Mouse (Mus musculus) liver, embryonic 12.5 days (tissue): ENCODE results near the gene Pcsk5. TPM values are rescaled to one million over a fixed set of nuclear protein-coding genes. Genes with fewer than 3 reads are reported as not detected.

Experiments used
- ATAC-seq: fragments of 200-750 bp; cut with Nextera tagmentation; 2 replicates; pipeline ENCODE4 v1.8.0; 2017; ENCODE audit warnings: moderate number of reproducible peaks, mild to moderate bottlenecking, moderate library complexity
- H3K27ac ChIP-seq: fragments of 300-500 bp; sonication (generic); 2 replicates; pipeline ENCODE4 v1.5.1; 2016; ENCODE audit warnings: mild to moderate bottlenecking
- H3K27me3 ChIP-seq: fragments of 300-500 bp; sonication (generic); replicated peaks from 2 replicates; pipeline ENCODE4 v1.6.1; 2016; ENCODE audit warnings: mild to moderate bottlenecking, moderate library complexity
- H3K36me3 ChIP-seq: fragments of 300-500 bp; sonication (generic); 2 replicates; pipeline ENCODE4 v1.6.1; 2016; ENCODE audit warnings: mild to moderate bottlenecking, moderate library complexity
- H3K4me1 ChIP-seq: fragments of 300-500 bp; sonication (generic); 2 replicates; pipeline ENCODE4 v1.6.1; 2016
- H3K4me2 ChIP-seq: fragments of 300-500 bp; sonication (generic); 2 replicates; pipeline ENCODE4 v1.6.1; 2016; ENCODE audit warnings: mild to moderate bottlenecking, moderate library complexity
- H3K4me3 ChIP-seq: fragments of 300-500 bp; sonication (generic); 2 replicates; pipeline ENCODE4 v1.5.1; 2016; ENCODE audit warnings: mild to moderate bottlenecking, moderate library complexity
- H3K9ac ChIP-seq: fragments of 300-500 bp; sonication (generic); 2 replicates; pipeline ENCODE4 v1.6.1; 2016; ENCODE audit warnings: mild to moderate bottlenecking, moderate library complexity
- H3K9me3 ChIP-seq: fragments of 300-500 bp; sonication (generic); replicated peaks from 2 replicates; pipeline ENCODE4 v1.6.1; 2016; ENCODE audit warnings: mild to moderate bottlenecking, moderate library complexity
- WGBS: fragments of 180-500 bp; shearing (Covaris S2); methylation state at CpG from one replicate; pipeline ENCODE4 v1.1.7; 2016; ENCODE audit not compliant: insufficient replicate concordance; 5-methylcytosine and 5-hydroxymethylcytosine counted together
- polyA plus RNA-seq: library from polyadenylated mRNA; unstranded; fragments of >200 nt; fragmentation: Nextera tagmentation; extraction: Ambion mirVana; gene quantifications from 2 replicates; pipeline ENCODE4 v1.2.1, GENCODE M21; 2016

Gene Pcsk5
- polyA plus RNA-seq, 1 experiment from 2014 or later: 2.9 TPM

GRCm38 (mm10) chr19:17555159-17555558 is 282.3 kb downstream of the Pcsk5 start:
- ATAC-seq: no peak
- Histone ChIP-seq H3K27ac (no peak overlapping the region), H3K4me3 (no peak overlapping the region), H3K9me3 (no peaks in the 10 kb centered on the region), H3K4me2 (no peak overlapping the region), H3K4me1 (no peaks in the 10 kb centered on the region), H3K9ac (no peak overlapping the region), H3K36me3 (no peaks in the 10 kb centered on the region), H3K27me3 (no peaks in the 10 kb centered on the region)
- WGBS: 76% methylated on average over 7 of the region's 7 CpGs

- Histone ChIP-seq H3K4me1 (no peaks in the 10 kb centered on the region), H3K27me3 (no peaks in the 10 kb centered on the region), H3K4me2 (no peak overlapping the region), H3K9ac (no peak overlapping the region), H3K27ac (no peak overlapping the region), H3K9me3 (no peaks in the 10 kb centered on the region), H3K4me3 (no peak overlapping the region), H3K36me3 (no peaks in the 10 kb centered on the region)
- 71% methylated on average over 2 of the region's 2 CpGs for WGBS
- ATAC-seq: no peak
These were observed 282.9 kb downstream of the Pcsk5 start for GRCm38 (mm10) chr19:17554571-17554970.

GRCm38 (mm10) chr19:17553396-17554100 is 283.9 kb downstream of the Pcsk5 start:
- Histone ChIP-seq H3K27me3 (no peaks in the 10 kb centered on the region), H3K36me3 (no peaks in the 10 kb centered on the region)
- ATAC-seq: no peak

GRCm38 (mm10) chr19:17528746-17529532 is 308.5 kb downstream of the Pcsk5 start:
- Histone ChIP-seq H3K27ac (no peak overlapping the region), H3K4me1 (no peaks in the 10 kb centered on the region), H3K36me3 (no peaks in the 10 kb centered on the region), H3K4me3 (no peak overlapping the region), H3K9ac (no peak overlapping the region), H3K9me3 (no peaks in the 10 kb centered on the region), H3K4me2 (no peak overlapping the region), H3K27me3 (no peaks in the 10 kb centered on the region)
- WGBS: 47% methylated on average over 4 of the region's 4 CpGs
- no peak for ATAC-seq

More at GRCm38 (mm10) chr19:17553396-17554100, 283.9 kb downstream of the Pcsk5 start:
- Histone ChIP-seq H3K4me2 (no peak overlapping the region), H3K4me3 (no peak overlapping the region), H3K9me3 (no peaks in the 10 kb centered on the region), H3K4me1 (no peaks in the 10 kb centered on the region), H3K9ac (no peak overlapping the region), H3K27ac (no peak overlapping the region)

GRCm38 (mm10) chr19:17525558-17525957 is 311.9 kb downstream of the Pcsk5 start:
- Histone ChIP-seq H3K9me3 (no peaks in the 10 kb centered on the region), H3K4me1 (no peaks in the 10 kb centered on the region), H3K4me2 (no peak overlapping the region), H3K4me3 (no peak overlapping the region), H3K36me3 (no peaks in the 10 kb centered on the region), H3K27ac (no peak overlapping the region), H3K27me3 (no peaks in the 10 kb centered on the region), H3K9ac (no peak overlapping the region)
- 43% methylated on average over 1 of the region's 1 CpGs for WGBS
- no peak for ATAC-seq

GRCm38 (mm10) chr19:17514456-17514855 is 323.0 kb downstream of the Pcsk5 start:
- no peak overlapping the region for H3K4me3 ChIP-seq
- no peaks in the 10 kb centered on the region for H3K4me1 ChIP-seq
- no peak overlapping the region for H3K27ac ChIP-seq
- no peaks in the 10 kb centered on the region for H3K27me3 ChIP-seq
- H3K9me3 ChIP-seq: no peaks in the 10 kb centered on the region
- no peaks in the 10 kb centered on the region for H3K36me3 ChIP-seq
- WGBS: 56% methylated on average over 3 of the region's 3 CpGs
- ATAC-seq: no peak
- no peak overlapping the region for H3K4me2 ChIP-seq
- H3K9ac ChIP-seq: no peak overlapping the region

- no peak overlapping the region for H3K27ac ChIP-seq
- 55% methylated on average over 5 of the region's 5 CpGs for WGBS
- H3K9ac ChIP-seq: no peak overlapping the region
- H3K4me3 ChIP-seq: no peak overlapping the region
- H3K9me3 ChIP-seq: no peaks in the 10 kb centered on the region
- no peak for ATAC-seq
- no peak overlapping the region for H3K4me2 ChIP-seq
- H3K36me3 ChIP-seq: no peaks in the 10 kb centered on the region
- no peaks in the 10 kb centered on the region for H3K4me1 ChIP-seq
- H3K27me3 ChIP-seq: no peaks in the 10 kb centered on the region
These were observed 326.1 kb downstream of the Pcsk5 start for GRCm38 (mm10) chr19:17511283-17511682.

- 62% methylated on average over 6 of the region's 6 CpGs for WGBS
These were observed 333.2 kb downstream of the Pcsk5 start for GRCm38 (mm10) chr19:17504212-17504611.

GRCm38 (mm10) chr19:17498586-17499235 is 338.7 kb downstream of the Pcsk5 start:
- Histone ChIP-seq H3K9ac (no peak overlapping the region), H3K36me3 (no peaks in the 10 kb centered on the region), H3K4me3 (no peak overlapping the region), H3K9me3 (no peaks in the 10 kb centered on the region), H3K4me1 (no peaks in the 10 kb centered on the region), H3K27ac (no peak overlapping the region), H3K27me3 (no peaks in the 10 kb centered on the region), H3K4me2 (no peak overlapping the region)
- WGBS: 61% methylated on average over 7 of the region's 7 CpGs
- no peak for ATAC-seq

More at GRCm38 (mm10) chr19:17504212-17504611, 333.2 kb downstream of the Pcsk5 start:
- Histone ChIP-seq H3K27me3 (no peaks in the 10 kb centered on the region), H3K27ac (no peak overlapping the region), H3K4me1 (no peaks in the 10 kb centered on the region), H3K9ac (no peak overlapping the region), H3K9me3 (no peaks in the 10 kb centered on the region), H3K4me3 (no peak overlapping the region), H3K4me2 (no peak overlapping the region), H3K36me3 (no peaks in the 10 kb centered on the region)
- no peak for ATAC-seq

- no peak overlapping the region for H3K27ac ChIP-seq
- no peak for ATAC-seq
These were observed 341.3 kb downstream of the Pcsk5 start for GRCm38 (mm10) chr19:17496131-17496530.

GRCm38 (mm10) chr19:17491822-17492544 is 345.4 kb downstream of the Pcsk5 start:
- H3K9ac ChIP-seq: no peak overlapping the region
- H3K36me3 ChIP-seq: no peaks in the 10 kb centered on the region
- no peaks in the 10 kb centered on the region for H3K4me1 ChIP-seq
- 69% methylated on average over 9 of the region's 9 CpGs for WGBS
- no peak overlapping the region for H3K4me3 ChIP-seq
- H3K27ac ChIP-seq: no peak overlapping the region
- H3K4me2 ChIP-seq: no peak overlapping the region
- H3K27me3 ChIP-seq: no peaks in the 10 kb centered on the region
- no peak for ATAC-seq
- no peaks in the 10 kb centered on the region for H3K9me3 ChIP-seq

More at GRCm38 (mm10) chr19:17496131-17496530, 341.3 kb downstream of the Pcsk5 start:
- 66% methylated on average over 1 of the region's 1 CpGs for WGBS
- H3K4me2 ChIP-seq: no peak overlapping the region
- no peaks in the 10 kb centered on the region for H3K9me3 ChIP-seq
- no peaks in the 10 kb centered on the region for H3K27me3 ChIP-seq
- H3K4me3 ChIP-seq: no peak overlapping the region
- no peak overlapping the region for H3K9ac ChIP-seq
- no peaks in the 10 kb centered on the region for H3K36me3 ChIP-seq
- H3K4me1 ChIP-seq: no peaks in the 10 kb centered on the region
